Mouse (Mus musculus) limb, embryonic 14.5 days (tissue): ENCODE data around the gene Cox10. TPM values are rescaled to one million over a fixed set of nuclear protein-coding genes. Genes with fewer than 3 reads are reported as not detected.

ENCODE experiments used
- ATAC-seq: fragments of 200-750 bp; cut with Nextera tagmentation; 2 replicates; pipeline ENCODE4 v1.8.0; 2017; ENCODE audit warnings: low read depth, moderate number of reproducible peaks, moderate TSS enrichment; ENCODE audit not compliant: low FRiP score
- DNase-seq: peaks from one replicate; pipeline ENCODE4 v3.0.0-alpha.2; 2015; ENCODE audit warnings: low spot score
- H3K27ac ChIP-seq: fragments of 300-500 bp; sonication (generic); replicated peaks from 2 replicates; pipeline ENCODE4 v1.5.1; 2014; ENCODE audit warnings: low read depth, mild to moderate bottlenecking, low read length, moderate library complexity, mixed read lengths
- H3K27me3 ChIP-seq: fragments of 300-500 bp; sonication (generic); 2 replicates; pipeline ENCODE4 v1.6.1; 2014; ENCODE audit warnings: low read length, mixed read lengths; ENCODE audit not compliant: control insufficient read depth, insufficient read depth
- H3K36me3 ChIP-seq: fragments of 300-500 bp; sonication (generic); 2 replicates; pipeline ENCODE4 v1.6.1; 2014; ENCODE audit warnings: mild to moderate bottlenecking, low read length, moderate library complexity, mixed read lengths; ENCODE audit not compliant: control insufficient read depth, insufficient read depth
- H3K4me1 ChIP-seq: fragments of 300-500 bp; sonication (generic); 2 replicates; pipeline ENCODE4 v1.6.1; 2014; ENCODE audit warnings: antibody characterized with exemption, low read length, mixed read lengths; ENCODE audit not compliant: control insufficient read depth, insufficient read depth
- H3K4me2 ChIP-seq: fragments of 300-500 bp; sonication (generic); replicated peaks from 2 replicates; pipeline ENCODE4 v1.6.1; 2014; ENCODE audit warnings: low read depth, mild to moderate bottlenecking, low read length, moderate library complexity; ENCODE audit not compliant: severe bottlenecking
- H3K4me3 ChIP-seq: fragments of 300-500 bp; sonication (generic); replicated peaks from 2 replicates; pipeline ENCODE4 v1.5.1; 2014; ENCODE audit warnings: low read length
- H3K9ac ChIP-seq: fragments of 300-500 bp; sonication (generic); 2 replicates; pipeline ENCODE4 v1.6.1; 2014; ENCODE audit warnings: mild to moderate bottlenecking, low read depth, low read length, moderate library complexity; ENCODE audit not compliant: severe bottlenecking
- H3K9me3 ChIP-seq: fragments of 300-500 bp; sonication (generic); 2 replicates; pipeline ENCODE4 v1.6.1; 2016; ENCODE audit warnings: low read length; ENCODE audit not compliant: control insufficient read depth
- POLR2A ChIP-seq: fragments of 200-500 bp; IDR thresholded peaks from 2 replicates; pipeline ENCODE4 v1.8.0; 2012; ENCODE audit warnings: inconsistent platforms, mild to moderate bottlenecking, moderate library complexity, borderline replicate concordance; ENCODE audit not compliant: insufficient read depth, insufficient read length; ENCODE audit errors: extremely low read depth
- WGBS: fragments of 180-500 bp; shearing (Covaris S2); extraction: QIAGEN DNeasy Blood & Tissue Kit; methylation state at CpG from one replicate; pipeline ENCODE4 v1.1.7; 2014; 5-methylcytosine and 5-hydroxymethylcytosine counted together
- polyA plus RNA-seq, 2 experiments: library from polyadenylated mRNA; depleted of rRNA in 1 of 2; stranded (reverse) in 1 of 2; unstranded in 1 of 2; fragments of >200 nt; fragmentation: Nextera tagmentation in 1 of 2; extraction: Ambion mirVana in 1 of 2; gene quantifications; 2 replicates each; pipeline versions ENCODE4 v1.2.1 to v1.2.3; 2012 to 2014

Gene Cox10
- polyA plus RNA-seq, 2 experiments = 13.3 to 20.6 TPM

- 53% methylated on average over 5 of the region's 5 CpGs for WGBS
- Histone ChIP-seq H3K4me2 (no peak overlapping the region), H3K36me3 (no peaks in the 10 kb centered on the region), H3K9me3 (no peaks in the 10 kb centered on the region), H3K4me3 (no peak overlapping the region), H3K27me3 (no peaks in the 10 kb centered on the region), H3K4me1 (peaks cover 11% of the 10 kb centered on the region), H3K9ac (no peak overlapping the region), H3K27ac (no peak overlapping the region)
- DNase-seq (no peak), ATAC-seq (no peak)
- TF ChIP-seq POLR2A = no peak
These were observed 79.0 kb downstream of the Cox10 start for GRCm38 (mm10) chr11:64000200-64000794.

GRCm38 (mm10) chr11:63999431-63999830 is 79.8 kb downstream of the Cox10 start:
- no peaks in the 10 kb centered on the region for H3K27me3 ChIP-seq
- TF ChIP-seq POLR2A = no peak
- no peak overlapping the region for H3K9ac ChIP-seq
- no peak overlapping the region for H3K4me3 ChIP-seq
- peaks cover 11% of the 10 kb centered on the region for H3K4me1 ChIP-seq
- ATAC-seq (no peak), DNase-seq (no peak)
- WGBS = 57% methylated on average over 6 of the region's 6 CpGs
- H3K27ac ChIP-seq = no peak overlapping the region
- H3K36me3 ChIP-seq = no peaks in the 10 kb centered on the region
- no peaks in the 10 kb centered on the region for H3K9me3 ChIP-seq
- H3K4me2 ChIP-seq = no peak overlapping the region

GRCm38 (mm10) chr11:63991958-63992357 is 87.3 kb downstream of the Cox10 start:
- DNase-seq (no peak), ATAC-seq (no peak)
- H3K36me3 ChIP-seq = no peaks in the 10 kb centered on the region
- no peak overlapping the region for H3K27ac ChIP-seq
- no peaks in the 10 kb centered on the region for H3K4me1 ChIP-seq
- no peaks in the 10 kb centered on the region for H3K27me3 ChIP-seq
- H3K9ac ChIP-seq = no peak overlapping the region
- no peaks in the 10 kb centered on the region for H3K9me3 ChIP-seq
- no peak overlapping the region for H3K4me3 ChIP-seq
- no peak overlapping the region for H3K4me2 ChIP-seq
- no peak for TF ChIP-seq POLR2A
- WGBS = 70% methylated on average over 8 of the region's 8 CpGs

- no peak for TF ChIP-seq POLR2A
- no peak overlapping the region for H3K27ac ChIP-seq
- DNase-seq (no peak), ATAC-seq (no peak)
- 86% methylated on average over 7 of the region's 7 CpGs for WGBS
- no peaks in the 10 kb centered on the region for H3K9me3 ChIP-seq
- H3K9ac ChIP-seq = no peak overlapping the region
- no peaks in the 10 kb centered on the region for H3K4me1 ChIP-seq
- no peak overlapping the region for H3K4me2 ChIP-seq
- H3K4me3 ChIP-seq = no peak overlapping the region
- no peaks in the 10 kb centered on the region for H3K36me3 ChIP-seq
- no peaks in the 10 kb centered on the region for H3K27me3 ChIP-seq
These were observed 88.5 kb downstream of the Cox10 start for GRCm38 (mm10) chr11:63990759-63991158.

- no peaks in the 10 kb centered on the region for H3K27me3 ChIP-seq
- no peak overlapping the region for H3K4me3 ChIP-seq
- no peaks in the 10 kb centered on the region for H3K4me1 ChIP-seq
- H3K27ac ChIP-seq = no peak overlapping the region
- no peaks in the 10 kb centered on the region for H3K36me3 ChIP-seq
- DNase-seq (no peak), ATAC-seq (no peak)
- 87% methylated on average over 8 of the region's 8 CpGs for WGBS
- H3K9me3 ChIP-seq = no peaks in the 10 kb centered on the region
- no peak overlapping the region for H3K4me2 ChIP-seq
- H3K9ac ChIP-seq = no peak overlapping the region
- TF ChIP-seq POLR2A = no peak
These were observed 89.0 kb downstream of the Cox10 start for GRCm38 (mm10) chr11:63990311-63990710.
